Mouse (Mus musculus) ES-E14 (cell line): Measurements from ENCODE around the gene Tbc1d23.

Experiments used
- HCFC1 ChIP-seq: IDR thresholded peaks from 2 replicates; pipeline ENCODE4 v1.6.1; 2012; ENCODE audit warnings: low read length, inconsistent platforms, borderline replicate concordance; ENCODE audit not compliant: insufficient read depth
- MAFK ChIP-seq: IDR thresholded peaks from 2 replicates; pipeline ENCODE4 v1.6.1; 2014; ENCODE audit warnings: mild to moderate bottlenecking, low read depth, low read length, inconsistent platforms; ENCODE audit not compliant: insufficient read depth
- ZNF384 ChIP-seq: IDR thresholded peaks from 2 replicates; pipeline ENCODE4 v1.6.1; 2012; ENCODE audit warnings: low read depth, low read length, inconsistent platforms

- TF ChIP-seq MAFK: no peak
- TF ChIP-seq HCFC1: no peak
- TF ChIP-seq ZNF384: no peak
Measured at GRCm38 (mm10) chr16:57133611-57134010, 97.7 kb downstream of the Tbc1d23 start.
